Mouse (Mus musculus) right cerebral cortex, postnatal 36 days (tissue): ENCODE measurements around the gene Syt9.

Experiments used
- DNase-seq, 2 experiments: peaks; one replicate each; pipeline ENCODE4 v3.0.0; 2022; ENCODE audit warnings: low spot score in 2 of 2, mixed read lengths in 1 of 2

Gene Syt9

GRCm38 (mm10) chr7:107370232-107371125 is at the start of gene Syt9:
TSS of gene Syt9 (plus strand) at chr7:107370728.
- peak; percentile 10 to 20 for DNase-seq

- no peak for DNase-seq
These were observed 31.5 kb upstream of the Syt9 start for GRCm38 (mm10) chr7:107339013-107339412.

- no peak for DNase-seq
These were observed 30.9 kb upstream of the Syt9 start for GRCm38 (mm10) chr7:107339560-107340057.

- no peak for DNase-seq
These were observed 30.3 kb upstream of the Syt9 start for GRCm38 (mm10) chr7:107340221-107340620.

GRCm38 (mm10) chr7:107341519-107342190 is 28.9 kb upstream of the Syt9 start:
- no peak for DNase-seq

- no peak for DNase-seq
These were observed 21.3 kb upstream of the Syt9 start for GRCm38 (mm10) chr7:107349201-107349600.

GRCm38 (mm10) chr7:107362153-107362552 is 8.4 kb upstream of the Syt9 start:
- DNase-seq, result no peak

- no peak for DNase-seq
These were observed 7.9 kb upstream of the Syt9 start for GRCm38 (mm10) chr7:107362634-107363033.

GRCm38 (mm10) chr7:107371126-107371920 is 795 bp downstream of the Syt9 start:
- DNase-seq, result peak; percentile 5 to 6

- no peak for DNase-seq
These were observed 10.0 kb downstream of the Syt9 start for GRCm38 (mm10) chr7:107380562-107380961.

GRCm38 (mm10) chr7:107389604-107390003 is 19.1 kb downstream of the Syt9 start:
- DNase-seq, result no peak

- DNase-seq, result no peak
These were observed 22.2 kb downstream of the Syt9 start for GRCm38 (mm10) chr7:107392749-107393148.

GRCm38 (mm10) chr7:107400061-107400799 is 29.7 kb downstream of the Syt9 start:
- peak; percentile 40 to 43 for DNase-seq

GRCm38 (mm10) chr7:107403261-107403660 is 32.7 kb downstream of the Syt9 start:
- DNase-seq, result no peak

GRCm38 (mm10) chr7:107414928-107415327 is 44.4 kb downstream of the Syt9 start:
- DNase-seq, result no peak

GRCm38 (mm10) chr7:107417043-107417850 is 46.7 kb downstream of the Syt9 start:
- DNase-seq, result no peak

GRCm38 (mm10) chr7:107437381-107437780 is 66.9 kb downstream of the Syt9 start:
- no peak for DNase-seq

- DNase-seq, result no peak
These were observed 74.1 kb downstream of the Syt9 start for GRCm38 (mm10) chr7:107444579-107444978.

- DNase-seq, result no peak
These were observed 84.1 kb downstream of the Syt9 start for GRCm38 (mm10) chr7:107454660-107455059.

GRCm38 (mm10) chr7:107455118-107455521 is 84.6 kb downstream of the Syt9 start:
- DNase-seq, result peak in 1 of 2 experiments; percentile 2
